Mouse (Mus musculus) intestine, embryonic 16.5 days (tissue): Measurements from ENCODE around the gene Sem1. TPM values are rescaled to one million over a fixed set of nuclear protein-coding genes. Genes with fewer than 3 reads are reported as not detected.
"Not testable (repeated sequence)": the region's sequence is repeated elsewhere in the genome, so short reads cannot be mapped to it uniquely, and the experiment has no call there.

Source experiments
- ATAC-seq: fragments of 200-750 bp; cut with Nextera tagmentation; 2 replicates; pipeline ENCODE4 v1.8.0; 2017; ENCODE audit warnings: moderate TSS enrichment, moderate library complexity
- H3K27ac ChIP-seq: fragments of 300-500 bp; sonication (generic); 2 replicates; pipeline ENCODE4 v1.5.1; 2014; ENCODE audit warnings: mild to moderate bottlenecking, low read length
- H3K27me3 ChIP-seq: fragments of 300-500 bp; sonication (generic); replicated peaks from 2 replicates; pipeline ENCODE4 v1.6.1; 2014; ENCODE audit warnings: low read length, control low read depth, mixed read lengths; ENCODE audit not compliant: control insufficient read depth, insufficient read depth
- H3K36me3 ChIP-seq: fragments of 300-500 bp; sonication (generic); 2 replicates; pipeline ENCODE4 v1.6.1; 2014; ENCODE audit warnings: low read length, control low read depth; ENCODE audit not compliant: control insufficient read depth, insufficient read depth
- H3K4me1 ChIP-seq: fragments of 300-500 bp; sonication (generic); 2 replicates; pipeline ENCODE4 v1.6.1; 2014; ENCODE audit warnings: low read length, control low read depth, mixed read lengths; ENCODE audit not compliant: control insufficient read depth, insufficient read depth
- H3K4me2 ChIP-seq: fragments of 300-500 bp; sonication (generic); 2 replicates; pipeline ENCODE4 v1.6.1; 2014; ENCODE audit warnings: low read depth, low read length, control low read depth
- H3K4me3 ChIP-seq: fragments of 300-500 bp; sonication (generic); 2 replicates; pipeline ENCODE4 v1.5.1; 2014; ENCODE audit warnings: mild to moderate bottlenecking, low read length
- H3K9ac ChIP-seq: fragments of 300-500 bp; sonication (generic); 2 replicates; pipeline ENCODE4 v1.6.1; 2014; ENCODE audit warnings: low read depth, low read length
- H3K9me3 ChIP-seq: fragments of 300-500 bp; sonication (generic); 2 replicates; pipeline ENCODE4 v1.6.1; 2016; ENCODE audit warnings: low read length, control low read depth; ENCODE audit not compliant: control insufficient read depth
- WGBS: fragments of 180-500 bp; shearing (Covaris S2); extraction: QIAGEN DNeasy Blood & Tissue Kit; methylation state at CpG from one replicate; pipeline ENCODE4 v1.1.7; 2014; 5-methylcytosine and 5-hydroxymethylcytosine counted together
- polyA plus RNA-seq: library from polyadenylated mRNA; unstranded; fragments of >200 nt; fragmentation: Nextera tagmentation; extraction: Ambion mirVana; gene quantifications from 2 replicates; pipeline ENCODE4 v1.2.1, GENCODE M21; 2015

Sem1 gene
- polyA plus RNA-seq, 1 experiment from 2014 or later = 206 TPM

- Histone ChIP-seq H3K4me2 (no peak overlapping the region), H3K36me3 (no peaks in the 10 kb centered on the region), H3K27ac (no peak overlapping the region), H3K4me1 (no peaks in the 10 kb centered on the region), H3K27me3 (no peaks in the 10 kb centered on the region), H3K4me3 (no peak overlapping the region), H3K9ac (no peak overlapping the region), H3K9me3 (no peaks in the 10 kb centered on the region)
- 67% methylated on average over 5 of the region's 5 CpGs for WGBS
- ATAC-seq = no peak
Measured at GRCm38 (mm10) chr6:6536781-6537466, 41.5 kb downstream of the Sem1 start.

GRCm38 (mm10) chr6:6536359-6536758, 42.1 kb downstream of the Sem1 start:
- H3K9me3 ChIP-seq, ATAC-seq, H3K27me3 ChIP-seq, H3K4me1 ChIP-seq, H3K4me3 ChIP-seq, H3K9ac ChIP-seq, H3K4me2 ChIP-seq, H3K36me3 ChIP-seq, H3K27ac ChIP-seq: not testable (repeated sequence)
- WGBS = 87% methylated on average over 5 of the region's 5 CpGs
